13 mouse cellular contexts compared by ENCODE assay signal in genomic region chr16:12696939-12697621, GRCm38 (mm10).
DNase-seq lines count a peak whose midpoint lies in the region; ATAC-seq and TF ChIP-seq lines count a peak whose summit lies in the region.
"Had no signal": no experiment of that assay in that cellular context is flagged by ENCODE, and none has a peak within 500 bp of the region (broad histone marks: within the 10 kb centered on the region; RNA-seq: fewer than 3 reads in every experiment).

No protein-coding gene starts in this region.

- no peaks in the 10 kb centered on the region for H3K27me3 ChIP-seq in stomach, embryonic 15.5 days (replicated peaks)
- no peaks in the 10 kb centered on the region for H3K27me3 ChIP-seq in stomach, postnatal 0 days (ENCODE audit: control insufficient read depth, insufficient read depth, low read length)
- H3K27me3 ChIP-seq in heart, embryonic 14.5 days (ENCODE audit: control insufficient read depth, insufficient read depth, low read length) = no peaks in the 10 kb centered on the region
- no peaks in the 10 kb centered on the region for H3K27me3 ChIP-seq in liver, postnatal 0 days (ENCODE audit: insufficient read depth, low read length)
- H3K27me3 ChIP-seq: hindbrain, embryonic 13.5 days had no signal

- no peak for TF ChIP-seq EP300 in stomach, postnatal 0 days (optimal IDR thresholded peaks at IDR 0.05)
- TF ChIP-seq EP300 in liver, postnatal 0 days (IDR thresholded peaks at IDR 0.05; ENCODE audit: low read depth) = no peak

- H3K9me3 ChIP-seq in stomach, embryonic 15.5 days = no peaks in the 10 kb centered on the region
- H3K9me3 ChIP-seq in stomach, postnatal 0 days (ENCODE audit: control insufficient read depth, low read length) = no peaks in the 10 kb centered on the region
- H3K9me3 ChIP-seq in heart, embryonic 14.5 days (ENCODE audit: control insufficient read depth, low read length) = no peaks in the 10 kb centered on the region
- no peaks in the 10 kb centered on the region for H3K9me3 ChIP-seq in liver, postnatal 0 days (ENCODE audit: low read length)
- H3K9me3 ChIP-seq: hindbrain, embryonic 13.5 days had no signal

- no peak overlapping the region for H3K27ac ChIP-seq in stomach, embryonic 15.5 days
- no peak overlapping the region for H3K27ac ChIP-seq in stomach, postnatal 0 days (replicated peaks)
- H3K27ac ChIP-seq in heart, embryonic 14.5 days (replicated peaks in 1 of 2; ENCODE audit: control insufficient read depth in 1 of 2, insufficient read depth in 1 of 2, low read depth in 2 of 2, low read length in 2 of 2) = peak overlapping the region; percentile 20 to 69
- H3K27ac ChIP-seq in liver, postnatal 0 days (ENCODE audit: low read depth) = no peak overlapping the region
- H3K27ac ChIP-seq: hindbrain, embryonic 13.5 days; kidney, postnatal 0 days; left cerebral cortex, adult 2 months; macrophage had no signal

- no peaks in the 10 kb centered on the region for H3K36me3 ChIP-seq in stomach, embryonic 15.5 days
- no peaks in the 10 kb centered on the region for H3K36me3 ChIP-seq in stomach, postnatal 0 days (ENCODE audit: control insufficient read depth, insufficient read depth, low read length)
- H3K36me3 ChIP-seq in heart, embryonic 14.5 days (ENCODE audit: control insufficient read depth, insufficient read depth, low read length) = no peaks in the 10 kb centered on the region
- no peaks in the 10 kb centered on the region for H3K36me3 ChIP-seq in liver, postnatal 0 days (replicated peaks; ENCODE audit: insufficient read depth, low read length)
- H3K36me3 ChIP-seq: hindbrain, embryonic 13.5 days had no signal

- WGBS in stomach, embryonic 15.5 days = 81% methylated on average over 10 of the region's 10 CpGs
- WGBS in stomach, postnatal 0 days = 84% methylated on average over 10 of the region's 10 CpGs
- WGBS in heart, embryonic 14.5 days = 33% methylated on average over 10 of the region's 10 CpGs
- 72% methylated on average over 10 of the region's 10 CpGs for WGBS in liver, postnatal 0 days (ENCODE audit: insufficient replicate concordance)

- no peak overlapping the region for H3K9ac ChIP-seq in stomach, embryonic 15.5 days
- no peak overlapping the region for H3K9ac ChIP-seq in stomach, postnatal 0 days (ENCODE audit: low read length)
- H3K9ac ChIP-seq in heart, embryonic 14.5 days (ENCODE audit: low read length) = no peak overlapping the region
- H3K9ac ChIP-seq in liver, postnatal 0 days (replicated peaks) = no peak overlapping the region
- H3K9ac ChIP-seq: hindbrain, embryonic 13.5 days had no signal

- H3K4me2 ChIP-seq in stomach, embryonic 15.5 days = no peak overlapping the region
- H3K4me2 ChIP-seq in stomach, postnatal 0 days (replicated peaks; ENCODE audit: low read depth) = no peak overlapping the region
- peak overlapping the region; percentile 50 for H3K4me2 ChIP-seq in heart, embryonic 14.5 days (ENCODE audit: low read length)
- H3K4me2 ChIP-seq in liver, postnatal 0 days (ENCODE audit: low read depth, low read length) = no peak overlapping the region
- H3K4me2 ChIP-seq: hindbrain, embryonic 13.5 days had no signal

- DNase-seq in stomach, postnatal 0 days (ENCODE audit: low spot score) = no peak
- DNase-seq in liver, postnatal 0 days = no peak
- DNase-seq in cerebellum, adult 11 months = no peak
- no peak for DNase-seq in kidney, adult 11 months
- DNase-seq in left cerebral cortex, adult 18-20 months (ENCODE audit: low spot score in 2 of 2) = no peak
- DNase-seq: thymus, postnatal 36 days had no signal

- no peak for TF ChIP-seq CTCF in stomach, postnatal 0 days (IDR thresholded peaks at IDR 0.05; ENCODE audit: low read depth)
- TF ChIP-seq CTCF in liver, postnatal 0 days (IDR thresholded peaks at IDR 0.05; ENCODE audit: low read depth) = no peak

- peak; percentile 58; the same call in 1 of the 2 replicates for ATAC-seq in stomach, embryonic 15.5 days (ENCODE audit: insufficient read depth, low FRiP score, low read depth)
- ATAC-seq in stomach, postnatal 0 days (ENCODE audit: low FRiP score, low TSS enrichment) = no peak
- ATAC-seq in heart, embryonic 14.5 days (ENCODE audit: insufficient number of reproducible peaks, insufficient read depth, low FRiP score, low read depth) = peak; percentile 78
- ATAC-seq in liver, postnatal 0 days = peak; percentile 51
- no peak for ATAC-seq in megakaryocyte-erythroid progenitor cell, adult 5-6 weeks (replicated peaks; ENCODE audit: low FRiP score, low TSS enrichment, poor library complexity, severe bottlenecking)

- H3K4me1 ChIP-seq in stomach, embryonic 15.5 days = no peaks in the 10 kb centered on the region
- H3K4me1 ChIP-seq in stomach, postnatal 0 days (replicated peaks; ENCODE audit: control insufficient read depth, insufficient read depth) = no peaks in the 10 kb centered on the region
- peaks cover 12 to 15% of the 10 kb centered on the region in 2 experiments; a peak in 3 of 4 replicates for H3K4me1 ChIP-seq in heart, embryonic 14.5 days (ENCODE audit: control insufficient read depth in 2 of 2, insufficient read depth in 2 of 2, low read length in 2 of 2)
- H3K4me1 ChIP-seq in liver, postnatal 0 days (ENCODE audit: insufficient read depth) = no peaks in the 10 kb centered on the region

- H3K4me3 ChIP-seq in stomach, embryonic 15.5 days (replicated peaks) = no peak overlapping the region
- H3K4me3 ChIP-seq in stomach, postnatal 0 days (ENCODE audit: low read depth, low read length) = no peak overlapping the region
- H3K4me3 ChIP-seq in heart, embryonic 14.5 days (ENCODE audit: control insufficient read depth in 1 of 2, insufficient read depth in 1 of 2, low read depth in 1 of 2, low read length in 2 of 2) = no peak overlapping the region
- no peak overlapping the region for H3K4me3 ChIP-seq in liver, postnatal 0 days (ENCODE audit: low read depth, low read length)
- H3K4me3 ChIP-seq: hindbrain, embryonic 13.5 days; left cerebral cortex, adult 2 months had no signal

Comparison
In these comparisons a context has a peak if more than half of its experiments do, and no peak if none do; other contexts are left out.
1. ATAC-seq: peak in stomach, embryonic 15.5 days (single experiment), heart, embryonic 14.5 days (single experiment) and liver, postnatal 0 days (single experiment); none in stomach, postnatal 0 days (single experiment) and megakaryocyte-erythroid progenitor cell, adult 5-6 weeks (single experiment).
2. H3K27ac ChIP-seq: peak in heart, embryonic 14.5 days (2 of 2); none in stomach, embryonic 15.5 days (single experiment), stomach, postnatal 0 days (single experiment) and liver, postnatal 0 days (single experiment).